Mouse (Mus musculus) embryonic fibroblast, embryonic 13.5 days (primary cell): ENCODE measurements around the gene Cela3a.

ENCODE experiments used
- CTCF ChIP-seq: IDR thresholded peaks from 2 replicates; pipeline ENCODE4 v1.5.1; 2011; ENCODE audit warnings: mild to moderate bottlenecking, control low read depth, low read length, moderate library complexity, borderline replicate concordance; ENCODE audit not compliant: insufficient read depth
- POLR2A ChIP-seq: IDR thresholded peaks from 2 replicates; pipeline ENCODE4 v1.6.1; 2011; ENCODE audit warnings: low read depth, mild to moderate bottlenecking, control low read depth, low read length, moderate library complexity

GRCm38 (mm10) chr4:137448641-137449040 is 39.0 kb upstream of the Cela3a start:
- TF ChIP-seq POLR2A (no peak; the same call in 1 of the 2 replicates), CTCF (no peak)
